Mouse (Mus musculus): Measurements from ENCODE around the gene Yjefn3. TPM values are rescaled to one million over a fixed set of nuclear protein-coding genes. Genes with fewer than 3 reads are reported as not detected.

Yjefn3 gene
- total RNA-seq, 2 experiments from 2014 or later, result not detected

GRCm38 (mm10) chr8:69850926-69851506, 51.5 kb downstream of the Yjefn3 start:
- no peak for ATAC-seq (replicated peaks; ENCODE audit: poor library complexity, severe bottlenecking)

GRCm38 (mm10) chr8:69849899-69850298, 52.6 kb downstream of the Yjefn3 start:
- peak; percentile 81 for ATAC-seq (replicated peaks; ENCODE audit: poor library complexity, severe bottlenecking)

GRCm38 (mm10) chr8:69848951-69849350, 53.6 kb downstream of the Yjefn3 start:
- no peak for ATAC-seq (replicated peaks; ENCODE audit: poor library complexity, severe bottlenecking)

GRCm38 (mm10) chr8:69847167-69848065, 55.1 kb downstream of the Yjefn3 start:
- ATAC-seq (replicated peaks; ENCODE audit: poor library complexity, severe bottlenecking), result no peak

Other genes with a start within 250 kb of the Yjefn3 start
- gene Zfp964, start 248.2 kb downstream of the Yjefn3 start, total RNA-seq (2014; fragmentation: Nextera tagmentation), result not detected in 2 replicates
- gene Zfp964, start 248.2 kb downstream of the Yjefn3 start, total RNA-seq (2017), result 0.13 TPM in 1 of 2 replicates, not detected in the other
- gene Zfp869, start 192.0 kb downstream of the Yjefn3 start, total RNA-seq (2014; fragmentation: Nextera tagmentation), result 12.5 and 22.8 TPM in 2 replicates
- 22.8 and 26.0 TPM in 2 replicates for gene Zfp869, start 192.0 kb downstream of the Yjefn3 start, total RNA-seq (2017)
- 1.7 and 9.8 TPM in 2 replicates for gene Zfp963, start 152.7 kb downstream of the Yjefn3 start, total RNA-seq (2014; fragmentation: Nextera tagmentation)
- gene Zfp963, start 152.7 kb downstream of the Yjefn3 start, total RNA-seq (2017), result 2.2 TPM in 2 replicates
- not detected in 2 replicates for gene Gm20422, start 127.8 kb downstream of the Yjefn3 start, total RNA-seq (2014; fragmentation: Nextera tagmentation)
- 4.1 TPM in 1 of 2 replicates, not detected in the other for gene Gm20422, start 127.8 kb downstream of the Yjefn3 start, total RNA-seq (2017)
- 33.3 and 43.5 TPM in 2 replicates for gene Atp13a1, start 111.5 kb downstream of the Yjefn3 start, total RNA-seq (2014; fragmentation: Nextera tagmentation)
- gene Atp13a1, start 111.5 kb downstream of the Yjefn3 start, total RNA-seq (2017), result 18.5 and 19.1 TPM in 2 replicates
- 25.1 and 35.3 TPM in 2 replicates for gene Zfp866, start 111.5 kb downstream of the Yjefn3 start, total RNA-seq (2014; fragmentation: Nextera tagmentation)
- gene Zfp866, start 111.5 kb downstream of the Yjefn3 start, total RNA-seq (2017), result 17.9 and 18.3 TPM in 2 replicates
- 53.7 and 60.9 TPM in 2 replicates for gene Gmip, start 94.0 kb downstream of the Yjefn3 start, total RNA-seq (2014; fragmentation: Nextera tagmentation)
- 26.4 and 43.8 TPM in 2 replicates for gene Gmip, start 94.0 kb downstream of the Yjefn3 start, total RNA-seq (2017)
- gene Lpar2, start 80.3 kb downstream of the Yjefn3 start, total RNA-seq (2014; fragmentation: Nextera tagmentation), result 3.0 and 9.3 TPM in 2 replicates
- 1.5 and 1.9 TPM in 2 replicates for gene Lpar2, start 80.3 kb downstream of the Yjefn3 start, total RNA-seq (2017)
- gene Pbx4, start 70.2 kb downstream of the Yjefn3 start, total RNA-seq (2014; fragmentation: Nextera tagmentation), result 7.0 and 25.1 TPM in 2 replicates
- gene Pbx4, start 70.2 kb downstream of the Yjefn3 start, total RNA-seq (2017), result 5.6 and 9.3 TPM in 2 replicates
- gene Cilp2, start 15.0 kb downstream of the Yjefn3 start, total RNA-seq (2014; fragmentation: Nextera tagmentation), result not detected in 2 replicates
- gene Cilp2, start 15.0 kb downstream of the Yjefn3 start, total RNA-seq (2017), result not detected in 2 replicates
- 0.73 TPM in 1 of 2 replicates, not detected in the other for gene Tssk6, start 528 bp downstream of the Yjefn3 start, total RNA-seq (2014; fragmentation: Nextera tagmentation)
- 1.5 and 2.5 TPM in 2 replicates for gene Tssk6, start 528 bp downstream of the Yjefn3 start, total RNA-seq (2017)
- gene Ndufa13, start 154 bp downstream of the Yjefn3 start, total RNA-seq (2014; fragmentation: Nextera tagmentation), result 76.7 and 98.5 TPM in 2 replicates
- 107 and 110 TPM in 2 replicates for gene Ndufa13, start 154 bp downstream of the Yjefn3 start, total RNA-seq (2017)
- 51.7 and 69.2 TPM in 2 replicates for gene Gatad2a, start 93.7 kb upstream of the Yjefn3 start, total RNA-seq (2014; fragmentation: Nextera tagmentation)
- gene Gatad2a, start 93.7 kb upstream of the Yjefn3 start, total RNA-seq (2017), result 47.5 and 58.2 TPM in 2 replicates
- 29.9 and 34.9 TPM in 2 replicates for gene Mau2, start 140.0 kb upstream of the Yjefn3 start, total RNA-seq (2014; fragmentation: Nextera tagmentation)
- 27.3 and 29.0 TPM in 2 replicates for gene Mau2, start 140.0 kb upstream of the Yjefn3 start, total RNA-seq (2017)
- 18.4 and 22.6 TPM in 2 replicates for gene Sugp1, start 140.1 kb upstream of the Yjefn3 start, total RNA-seq (2014; fragmentation: Nextera tagmentation)
- 24.3 and 26.0 TPM in 2 replicates for gene Sugp1, start 140.1 kb upstream of the Yjefn3 start, total RNA-seq (2017)
- gene Tm6sf2, start 170.2 kb upstream of the Yjefn3 start, total RNA-seq (2014; fragmentation: Nextera tagmentation), result 3.9 TPM in 1 of 2 replicates, not detected in the other
- not detected in 2 replicates for gene Tm6sf2, start 170.2 kb upstream of the Yjefn3 start, total RNA-seq (2017)
- gene Hapln4, start 180.7 kb upstream of the Yjefn3 start, total RNA-seq (2014; fragmentation: Nextera tagmentation), result not detected in 2 replicates
- not detected in 2 replicates for gene Hapln4, start 180.7 kb upstream of the Yjefn3 start, total RNA-seq (2017)
- gene Ncan, start 218.2 kb upstream of the Yjefn3 start, total RNA-seq (2014; fragmentation: Nextera tagmentation), result not detected in 2 replicates
- not detected in 2 replicates for gene Ncan, start 218.2 kb upstream of the Yjefn3 start, total RNA-seq (2017)
- gene Nr2c2ap, start 228.6 kb upstream of the Yjefn3 start, total RNA-seq (2014; fragmentation: Nextera tagmentation), result 37.0 and 64.5 TPM in 2 replicates
- gene Nr2c2ap, start 228.6 kb upstream of the Yjefn3 start, total RNA-seq (2017), result 8.7 and 9.4 TPM in 2 replicates
- gene Rfxank, start 236.4 kb upstream of the Yjefn3 start, total RNA-seq (2014; fragmentation: Nextera tagmentation), result 4.8 and 6.9 TPM in 2 replicates
- 5.9 and 11.6 TPM in 2 replicates for gene Rfxank, start 236.4 kb upstream of the Yjefn3 start, total RNA-seq (2017)
- gene Borcs8, start 236.8 kb upstream of the Yjefn3 start, total RNA-seq (2014; fragmentation: Nextera tagmentation), result 26.6 and 53.7 TPM in 2 replicates
- gene Borcs8, start 236.8 kb upstream of the Yjefn3 start, total RNA-seq (2017), result 34.3 and 40.0 TPM in 2 replicates
- gene Mef2b, start 237.0 kb upstream of the Yjefn3 start, total RNA-seq (2014; fragmentation: Nextera tagmentation), result not detected in 2 replicates
- not detected in 2 replicates for gene Mef2b, start 237.0 kb upstream of the Yjefn3 start, total RNA-seq (2017)